Mouse (Mus musculus) midbrain, embryonic 10.5 days (tissue): ENCODE measurements at regions not wholly inside any gene's neighbourhood (a gene's known extent, or its start where the extent isn't known, plus 50 kb on each side); places are given as distances from the start of the nearest gene placed in this dataset.

Source experiments
- DNase-seq: peaks from one replicate; pipeline ENCODE4 v3.0.0-alpha.2; 2017; ENCODE audit warnings: low spot score
- H3K27ac ChIP-seq: fragments of 300-500 bp; sonication (generic); replicated peaks from 2 replicates; pipeline ENCODE4 v1.5.1; 2016; ENCODE audit warnings: mild to moderate bottlenecking
- H3K27me3 ChIP-seq: fragments of 300-500 bp; sonication (generic); 2 replicates; pipeline ENCODE4 v1.6.1; 2016; ENCODE audit warnings: low read depth, mild to moderate bottlenecking; ENCODE audit not compliant: poor library complexity, severe bottlenecking
- H3K36me3 ChIP-seq: fragments of 300-500 bp; sonication (generic); 2 replicates; pipeline ENCODE4 v1.6.1; 2016; ENCODE audit warnings: mild to moderate bottlenecking, moderate library complexity
- H3K4me1 ChIP-seq: fragments of 300-500 bp; sonication (generic); 2 replicates; pipeline ENCODE4 v1.6.1; 2016
- H3K4me3 ChIP-seq: fragments of 300-500 bp; sonication (generic); 2 replicates; pipeline ENCODE4 v1.5.1; 2016; ENCODE audit warnings: mild to moderate bottlenecking, moderate library complexity
- H3K9me3 ChIP-seq: fragments of 300-500 bp; sonication (generic); replicated peaks from 2 replicates; pipeline ENCODE4 v1.6.1; 2016; ENCODE audit warnings: mild to moderate bottlenecking
- WGBS: fragments of 180-500 bp; shearing (Covaris S2); methylation state at CpG from one replicate; pipeline ENCODE4 v1.1.7; 2016; 5-methylcytosine and 5-hydroxymethylcytosine counted together

DNA sequence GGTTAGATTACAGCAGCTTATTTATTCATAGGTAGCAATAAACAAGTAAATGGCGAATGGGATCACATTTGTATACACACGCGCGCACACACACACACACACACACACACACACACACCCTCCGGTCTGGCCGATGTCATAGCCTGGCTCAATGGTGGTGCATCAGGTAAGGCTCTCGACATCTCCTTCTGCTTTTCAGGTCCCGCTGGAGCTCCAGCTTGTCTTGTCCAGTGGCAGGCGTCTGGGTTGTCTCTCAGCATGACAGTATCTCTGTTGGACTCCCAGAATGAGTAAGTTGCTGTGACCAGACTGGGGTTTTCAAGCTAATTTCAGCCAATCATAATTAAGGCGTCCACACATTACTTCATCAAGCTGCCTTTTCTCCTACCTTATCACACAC is 131.8 kb downstream of the 1810013L24Rik start:
- WGBS, result 83% methylated on average over 10 of the region's 10 CpGs

DNA sequence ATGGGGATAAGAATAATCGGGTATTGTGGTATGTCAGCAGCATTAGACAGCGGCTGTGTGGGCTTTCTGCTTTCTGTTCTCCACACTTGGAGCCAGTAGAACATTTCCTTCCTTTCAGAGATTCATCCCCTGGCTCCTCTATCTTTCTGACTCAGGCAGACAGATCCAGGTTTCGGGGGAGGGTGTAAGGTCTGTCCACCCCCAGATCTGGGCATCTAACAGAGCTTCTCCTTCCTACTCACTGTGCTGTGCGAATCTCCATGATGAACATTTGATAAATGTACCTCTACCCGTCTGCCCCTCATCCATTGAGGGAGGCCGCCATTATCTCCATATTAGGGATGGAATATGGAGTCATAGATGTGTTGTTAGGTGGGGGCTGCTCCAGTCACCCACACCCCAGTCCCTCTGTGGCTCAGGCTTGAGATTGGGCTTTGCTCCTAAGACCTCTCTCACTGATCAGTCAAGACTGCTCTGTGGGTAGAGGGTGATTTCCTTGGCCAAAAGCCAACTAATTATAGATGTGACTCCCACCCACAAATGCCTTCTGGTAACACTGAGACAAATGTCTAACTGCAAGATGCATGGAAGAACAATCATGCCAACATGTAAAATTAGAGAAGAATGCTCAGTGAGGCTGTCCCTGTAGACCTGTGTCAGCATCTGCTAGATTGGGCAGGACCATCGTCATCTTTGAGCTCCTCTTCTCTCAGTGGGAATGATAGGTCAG is 163.8 kb downstream of the 1810013L24Rik start:
- 94% methylated on average over 7 of the region's 7 CpGs for WGBS
- no peak for DNase-seq
- Histone ChIP-seq H3K9me3 (no peaks in the 10 kb centered on the region), H3K36me3 (no peaks in the 10 kb centered on the region), H3K27ac (no peak overlapping the region), H3K4me3 (no peak overlapping the region), H3K4me1 (no peaks in the 10 kb centered on the region), H3K27me3 (no peaks in the 10 kb centered on the region)

More for the DNA sequence above, 131.8 kb downstream of the 1810013L24Rik start:
- H3K4me1 ChIP-seq, result peaks cover 8% of the 10 kb centered on the region; the same call in 1 of the 2 replicates
- no peaks in the 10 kb centered on the region for H3K36me3 ChIP-seq
- no peak overlapping the region for H3K4me3 ChIP-seq
- H3K27ac ChIP-seq, result no peak overlapping the region
- DNase-seq, result no peak
- H3K9me3 ChIP-seq, result no peaks in the 10 kb centered on the region; the same call in 1 of the 2 replicates
- H3K27me3 ChIP-seq, result no peaks in the 10 kb centered on the region

DNA sequence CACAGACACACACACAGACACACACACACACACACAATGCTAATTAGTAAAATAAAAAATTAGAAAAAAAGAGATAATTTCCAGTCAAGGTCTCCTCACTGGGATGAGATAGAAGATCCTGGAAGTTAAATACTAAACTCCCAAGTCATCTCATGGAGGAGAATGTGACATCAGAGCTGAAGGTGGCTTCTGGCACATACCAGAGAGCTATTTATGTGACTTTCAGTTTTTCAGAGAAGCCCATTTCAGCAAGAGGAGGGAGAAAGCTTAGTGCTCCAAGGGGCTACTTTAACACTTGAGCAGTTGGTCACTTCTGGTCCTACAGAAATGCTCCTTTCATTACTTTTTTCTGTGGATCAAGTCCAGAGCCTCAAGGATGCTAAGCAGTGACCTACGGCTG is 164.6 kb downstream of the 1810013L24Rik start:
- Histone ChIP-seq H3K4me3 (no peak overlapping the region), H3K27me3 (no peaks in the 10 kb centered on the region), H3K36me3 (no peaks in the 10 kb centered on the region), H3K27ac (no peak overlapping the region), H3K4me1 (no peaks in the 10 kb centered on the region), H3K9me3 (no peaks in the 10 kb centered on the region)
- no peak for DNase-seq
- 85% methylated on average over 1 of the region's 1 CpGs for WGBS

DNA sequence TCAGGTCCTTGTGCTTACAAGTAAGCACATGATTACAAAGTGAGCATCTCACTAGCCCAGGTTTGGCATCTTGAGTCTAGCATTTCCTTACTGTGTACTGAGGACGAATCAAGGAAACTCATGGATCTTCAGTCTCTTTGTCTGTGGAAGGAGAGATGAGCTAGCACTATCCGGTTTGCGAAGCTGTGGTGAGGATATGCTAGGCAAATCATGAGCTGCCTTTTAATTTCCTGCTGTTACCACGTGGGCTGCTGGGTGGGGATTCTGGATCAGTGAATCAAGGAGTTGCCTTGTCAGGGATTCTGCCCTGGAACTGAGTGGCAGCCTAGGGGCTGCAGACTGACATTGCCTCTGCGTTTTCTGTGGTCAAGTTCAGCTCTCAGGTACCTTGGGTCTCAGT is 167.3 kb downstream of the 1810013L24Rik start:
- H3K27ac ChIP-seq, result no peak overlapping the region
- no peaks in the 10 kb centered on the region for H3K4me1 ChIP-seq
- 81% methylated on average over 5 of the region's 5 CpGs for WGBS
- H3K4me3 ChIP-seq, result no peak overlapping the region
- H3K27me3 ChIP-seq, result no peaks in the 10 kb centered on the region
- no peaks in the 10 kb centered on the region for H3K36me3 ChIP-seq
- H3K9me3 ChIP-seq, result no peaks in the 10 kb centered on the region
- no peak for DNase-seq

DNA sequence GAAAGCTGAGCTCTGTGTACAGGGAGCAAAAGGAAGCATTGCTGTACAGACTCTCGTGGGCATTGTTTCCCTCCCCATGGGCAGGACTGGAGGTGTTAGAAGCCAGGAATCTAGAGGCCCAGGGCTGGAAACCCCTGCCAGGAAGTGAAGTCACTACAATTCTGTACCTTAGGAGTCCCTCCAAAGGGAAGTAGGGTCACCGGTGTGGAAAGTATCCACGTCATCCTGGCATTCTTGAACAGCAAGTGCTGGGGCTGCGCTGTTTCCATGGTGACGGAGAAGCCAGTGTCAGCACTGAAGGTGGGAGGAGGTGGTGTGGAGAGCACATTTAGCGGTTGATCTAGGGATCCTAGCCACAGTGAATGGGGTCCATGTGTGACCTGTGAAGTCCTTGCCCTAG is 174.1 kb downstream of the 1810013L24Rik start:
- Histone ChIP-seq H3K27me3 (peaks cover 10% of the 10 kb centered on the region; the same call in 1 of the 2 replicates), H3K36me3 (no peaks in the 10 kb centered on the region), H3K27ac (no peak overlapping the region), H3K4me3 (no peak overlapping the region), H3K4me1 (peaks cover 12% of the 10 kb centered on the region), H3K9me3 (no peaks in the 10 kb centered on the region)
- WGBS, result 25% methylated on average over 6 of the region's 6 CpGs
- DNase-seq, result peak; percentile 39

DNA sequence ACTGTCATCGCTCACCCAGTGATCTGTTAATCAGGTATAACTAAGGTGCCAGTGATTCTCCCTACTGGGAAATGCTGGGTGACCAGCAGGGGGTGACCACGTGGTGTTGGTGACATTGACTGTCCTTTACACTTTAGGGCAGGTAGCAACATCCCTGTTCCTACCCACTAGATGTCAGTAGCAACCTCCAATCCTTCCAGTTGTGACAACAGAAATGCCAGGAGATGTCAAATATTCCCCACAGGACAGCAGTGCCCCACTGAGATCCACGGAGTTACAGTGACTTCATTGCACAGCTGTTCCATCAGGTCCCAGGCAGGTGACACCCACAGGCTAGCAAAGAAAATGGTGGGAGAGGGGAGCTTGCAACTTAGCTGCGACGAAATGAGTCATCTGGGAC is 176.0 kb downstream of the 1810013L24Rik start:
- no peak overlapping the region for H3K27ac ChIP-seq
- H3K4me3 ChIP-seq, result no peak overlapping the region
- WGBS, result 47% methylated on average over 5 of the region's 5 CpGs
- no peaks in the 10 kb centered on the region for H3K36me3 ChIP-seq
- peaks cover 12% of the 10 kb centered on the region; the same call in 1 of the 2 replicates for H3K27me3 ChIP-seq
- no peak for DNase-seq
- no peaks in the 10 kb centered on the region for H3K9me3 ChIP-seq
- peaks cover 15% of the 10 kb centered on the region for H3K4me1 ChIP-seq

DNA sequence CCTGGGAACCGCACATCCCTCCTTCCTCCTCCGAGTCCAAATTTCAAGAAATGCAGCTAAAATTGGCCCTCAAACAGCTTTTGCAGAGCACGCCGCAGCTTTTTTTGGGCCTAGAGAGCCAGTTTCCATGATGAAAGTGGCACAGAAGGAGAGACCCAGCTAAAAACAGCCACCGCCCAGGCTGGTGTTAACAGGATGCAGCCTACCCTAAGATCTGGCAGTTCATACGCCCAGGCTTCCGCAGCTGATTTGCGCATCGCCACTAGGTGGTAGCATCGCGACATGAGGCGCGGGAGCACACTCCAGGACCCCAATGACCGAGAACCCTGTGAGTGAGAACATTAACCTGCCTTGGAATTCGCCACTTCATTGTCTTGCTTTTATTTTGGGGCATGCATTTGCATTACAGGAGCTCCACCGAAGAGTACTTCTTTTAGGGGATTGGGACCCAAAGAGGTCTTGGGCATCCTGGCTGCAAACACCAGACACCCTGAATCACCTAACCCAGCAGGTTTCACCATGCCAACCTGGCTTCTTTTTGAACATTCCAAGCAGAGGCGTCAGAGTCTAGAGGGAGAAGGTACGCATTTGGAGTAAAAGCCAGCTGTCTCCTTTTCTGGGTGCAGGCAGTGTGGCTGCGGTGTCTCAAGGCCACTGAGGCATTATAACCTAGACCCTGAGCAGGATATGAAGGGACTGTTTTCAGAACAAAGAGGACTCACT is 179.6 kb downstream of the 1810013L24Rik start:
- Histone ChIP-seq H3K4me1 (peaks cover 7% of the 10 kb centered on the region; the same call in 1 of the 2 replicates), H3K4me3 (no peak overlapping the region), H3K27ac (no peak overlapping the region), H3K9me3 (no peaks in the 10 kb centered on the region), H3K27me3 (peaks cover 17% of the 10 kb centered on the region; the same call in 1 of the 2 replicates), H3K36me3 (no peaks in the 10 kb centered on the region)
- 22% methylated on average over 19 of the region's 19 CpGs for WGBS
- DNase-seq, result peak; percentile 82

DNA sequence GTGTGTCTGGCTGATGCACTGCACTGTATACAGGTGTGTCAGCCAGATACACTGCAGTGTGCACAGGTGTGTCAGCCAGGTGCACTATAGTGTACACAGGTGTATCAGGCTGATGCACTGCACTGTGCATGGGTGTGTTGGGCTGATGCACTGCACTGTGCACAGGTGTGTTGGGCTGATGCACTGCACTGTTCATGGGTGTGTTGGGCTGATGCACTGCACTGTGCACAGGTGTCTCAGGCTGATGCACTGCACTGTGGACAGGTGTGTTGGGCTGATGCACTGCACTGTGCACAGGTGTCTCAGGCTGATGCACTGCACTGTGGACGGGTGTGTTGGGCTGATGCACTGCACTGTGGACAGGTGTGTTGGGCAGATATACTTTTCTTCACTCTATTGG is 181.2 kb downstream of the 1810013L24Rik start:
- peaks cover 5% of the 10 kb centered on the region for H3K4me1 ChIP-seq
- 78% methylated on average over 1 of the region's 1 CpGs for WGBS
- H3K27ac ChIP-seq, result no peak overlapping the region
- H3K27me3 ChIP-seq, result peaks cover 17% of the 10 kb centered on the region; the same call in 1 of the 2 replicates
- H3K4me3 ChIP-seq, result no peak overlapping the region
- no peaks in the 10 kb centered on the region for H3K36me3 ChIP-seq
- no peaks in the 10 kb centered on the region for H3K9me3 ChIP-seq
- no peak for DNase-seq

DNA sequence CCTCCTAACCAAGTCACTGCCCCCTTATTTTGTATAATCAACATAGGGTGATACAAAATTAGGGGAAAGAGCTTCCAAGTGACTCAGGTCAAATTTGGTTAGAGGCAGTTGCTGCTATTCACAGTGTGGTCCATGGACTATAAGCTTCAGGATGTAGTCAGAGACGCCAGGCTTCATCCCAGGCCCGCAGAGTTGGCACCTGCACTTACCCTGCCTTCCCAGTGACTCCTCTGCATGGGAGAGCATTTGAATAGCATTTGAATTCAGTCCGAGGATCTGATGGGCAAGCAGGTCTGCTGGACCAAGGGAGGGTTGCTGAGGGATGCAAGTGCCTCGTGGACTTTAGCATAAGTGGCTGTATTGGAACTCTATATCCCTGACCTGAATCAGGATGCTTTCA is 181.8 kb downstream of the 1810013L24Rik start:
- no peak for DNase-seq
- no peaks in the 10 kb centered on the region for H3K36me3 ChIP-seq
- H3K27me3 ChIP-seq, result peaks cover 17% of the 10 kb centered on the region; the same call in 1 of the 2 replicates
- 69% methylated on average over 4 of the region's 4 CpGs for WGBS
- H3K4me3 ChIP-seq, result no peak overlapping the region
- H3K9me3 ChIP-seq, result no peaks in the 10 kb centered on the region
- H3K27ac ChIP-seq, result no peak overlapping the region
- H3K4me1 ChIP-seq, result peaks cover 8% of the 10 kb centered on the region

DNA sequence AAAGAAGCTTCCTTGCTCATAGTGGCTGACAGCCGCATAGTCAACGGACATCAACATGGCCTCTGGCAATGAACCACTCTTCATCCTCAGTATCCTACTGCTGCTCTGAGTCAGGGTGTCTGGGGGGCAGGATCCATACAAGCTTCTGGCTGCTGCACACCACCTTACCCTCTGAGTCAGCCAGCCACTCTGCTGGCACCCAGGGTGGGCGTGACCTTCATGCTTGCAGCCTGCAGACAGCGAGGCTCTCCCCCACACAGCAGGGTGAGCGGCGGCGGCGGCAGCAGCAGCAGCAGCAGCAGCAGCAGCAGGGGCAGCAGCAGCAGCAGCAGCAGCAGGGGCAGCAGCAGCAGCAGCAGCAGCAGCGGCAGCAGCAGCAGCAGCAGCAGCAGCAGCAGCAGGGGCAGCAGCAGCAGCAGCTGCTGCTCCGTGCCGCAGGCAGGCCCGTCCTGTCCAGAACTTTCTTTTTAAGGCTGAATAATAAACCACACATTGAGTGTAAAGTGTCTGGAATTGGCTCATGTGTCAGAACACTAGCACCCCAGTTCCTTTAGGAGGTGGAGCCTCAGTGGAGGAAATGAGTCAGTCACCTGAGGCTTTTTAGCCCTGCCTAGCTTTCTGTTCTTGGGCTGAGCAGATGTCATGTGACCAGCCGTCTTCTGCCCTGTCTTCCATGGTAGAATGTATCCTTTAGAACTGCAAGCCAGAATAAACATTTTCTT is 186.3 kb downstream of the 1810013L24Rik start:
- Histone ChIP-seq H3K4me3 (no peak overlapping the region), H3K27me3 (peaks cover 3% of the 10 kb centered on the region; the same call in 1 of the 2 replicates), H3K9me3 (no peaks in the 10 kb centered on the region), H3K27ac (no peak overlapping the region; the same call in 1 of the 2 replicates), H3K4me1 (peaks cover 4% of the 10 kb centered on the region), H3K36me3 (no peaks in the 10 kb centered on the region)
- no peak for DNase-seq
- WGBS, result 77% methylated on average over 13 of the region's 13 CpGs

DNA sequence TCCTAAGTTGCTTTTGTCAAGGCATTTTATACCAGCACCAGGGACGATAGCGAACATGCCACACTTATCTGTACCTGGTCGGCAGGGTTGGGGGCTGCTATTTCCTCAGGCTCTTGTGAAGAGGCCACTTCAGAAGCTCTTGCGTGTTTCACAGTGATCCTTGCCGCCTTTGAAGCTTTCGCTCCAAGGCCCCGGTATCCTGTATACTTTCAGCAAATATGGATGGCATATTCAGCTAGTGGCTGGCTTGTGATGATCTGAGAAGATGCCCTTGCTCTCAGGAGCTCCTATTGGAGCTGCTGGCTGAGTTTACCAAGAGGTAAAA is 186.8 kb downstream of the 1810013L24Rik start:
- Histone ChIP-seq H3K27ac (no peak overlapping the region), H3K9me3 (no peaks in the 10 kb centered on the region), H3K36me3 (no peaks in the 10 kb centered on the region), H3K27me3 (no peaks in the 10 kb centered on the region), H3K4me3 (no peak overlapping the region), H3K4me1 (peaks cover 4% of the 10 kb centered on the region)
- DNase-seq, result no peak
- 92% methylated on average over 7 of the region's 7 CpGs for WGBS

DNA sequence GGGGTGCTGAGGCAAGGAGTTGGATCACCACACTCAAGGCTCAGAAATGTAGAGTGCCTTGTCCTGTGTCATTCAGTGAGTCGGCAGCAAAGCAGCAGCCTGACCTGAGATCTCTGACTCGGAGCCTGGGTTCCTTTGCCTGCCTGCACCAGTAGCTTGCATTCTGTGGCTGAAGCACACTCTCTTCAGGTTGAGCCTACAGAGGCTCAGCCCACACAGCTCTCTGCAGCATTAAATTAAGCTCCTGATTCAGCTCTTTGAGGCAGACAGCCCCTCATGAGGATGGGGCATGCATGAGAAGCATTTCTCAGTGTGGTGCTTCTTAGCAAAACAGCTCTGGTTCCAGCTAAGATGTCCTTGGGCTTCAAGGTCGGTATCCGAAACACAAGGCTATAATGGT is 200.8 kb downstream of the 1810013L24Rik start:
- Histone ChIP-seq H3K4me3 (no peak overlapping the region), H3K27me3 (no peaks in the 10 kb centered on the region), H3K9me3 (no peaks in the 10 kb centered on the region), H3K36me3 (no peaks in the 10 kb centered on the region), H3K27ac (no peak overlapping the region), H3K4me1 (no peaks in the 10 kb centered on the region)
- DNase-seq, result no peak
- 89% methylated on average over 4 of the region's 4 CpGs for WGBS

DNA sequence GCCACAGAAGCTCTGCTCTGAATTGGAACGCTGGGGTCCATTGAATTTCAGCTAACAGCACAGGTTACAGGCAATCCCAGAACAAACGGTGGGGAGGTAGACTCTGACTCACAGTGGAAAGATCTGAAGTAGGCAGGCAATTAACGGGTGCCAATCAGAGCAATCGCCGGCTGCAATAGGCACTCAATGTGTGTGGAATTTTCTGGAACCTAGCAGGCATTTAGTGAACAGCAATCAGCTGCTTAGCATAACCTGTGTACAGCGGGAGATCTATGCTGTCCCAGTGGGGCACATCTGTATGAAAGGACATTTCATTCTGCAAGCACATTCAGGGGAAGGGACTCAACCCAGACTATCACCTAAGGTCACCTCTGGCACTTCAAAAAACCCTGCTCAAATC is 213.4 kb downstream of the 1810013L24Rik start:
- no peaks in the 10 kb centered on the region for H3K9me3 ChIP-seq
- no peak overlapping the region for H3K4me3 ChIP-seq
- DNase-seq, result no peak
- no peaks in the 10 kb centered on the region for H3K36me3 ChIP-seq
- WGBS, result 91% methylated on average over 6 of the region's 6 CpGs
- H3K27ac ChIP-seq, result no peak overlapping the region
- H3K4me1 ChIP-seq, result no peaks in the 10 kb centered on the region
- H3K27me3 ChIP-seq, result no peaks in the 10 kb centered on the region
